ENCODE assay signal across 24 mouse cellular contexts in the genomic region with DNA sequence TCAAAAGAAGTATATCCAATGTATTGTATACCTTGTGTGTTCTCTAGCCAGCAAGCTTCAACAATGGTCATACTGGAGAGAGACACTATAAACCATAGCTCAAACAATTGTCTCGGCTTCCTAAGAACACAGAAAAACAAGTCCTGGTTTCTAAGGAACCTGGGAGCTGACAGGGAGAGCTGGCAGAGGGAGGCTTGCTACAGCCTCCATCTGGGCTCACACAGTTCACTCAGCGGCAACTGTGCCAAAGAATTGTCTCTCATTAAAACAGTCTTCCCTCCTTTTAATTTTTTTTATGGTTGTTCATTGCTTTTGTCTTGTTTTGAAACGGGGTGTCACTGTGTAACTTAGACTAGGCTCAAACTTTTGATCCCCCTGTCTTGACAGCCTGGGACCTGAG.
A peak's percentile ranks its signal among the peaks of the same experiment; 100 is the strongest.
DNase-seq lines count a peak whose midpoint lies in the region; ATAC-seq and TF ChIP-seq lines count a peak whose summit lies in the region.
"Had no signal": no experiment of that assay in that cellular context is flagged by ENCODE, and none has a peak within 500 bp of the region (broad histone marks: within the 10 kb centered on the region; RNA-seq: fewer than 3 reads in every experiment).

No protein-coding gene starts in this region.

- no peak for ATAC-seq in forebrain, embryonic 12.5 days (ENCODE audit: low FRiP score)
- ATAC-seq in limb, embryonic 11.5 days (ENCODE audit: insufficient number of reproducible peaks, low FRiP score, low TSS enrichment, low read depth) = no peak
- peak; percentile 88 for ATAC-seq in forebrain, postnatal 0 days
- ATAC-seq: activated CD4-positive, CD25-positive, alpha-beta regulatory T cell, adult 4 months; inflammation-experienced regulatory T-cells, adult 6 months had no signal

- no peak for DNase-seq in forebrain, embryonic 10.5 days (ENCODE audit: extremely low spot score, low spot score)
- DNase-seq in limb, embryonic 11.5 days (ENCODE audit: low spot score) = peak; percentile 19
- DNase-seq in limb, embryonic 10.5 days (ENCODE audit: low spot score) = no peak
- DNase-seq in brain, adult 2 months (ENCODE audit: low read depth, low spot score) = peak; percentile 41
- peak; percentile 63 for DNase-seq in forebrain, postnatal 0 days
- no peak for DNase-seq in adrenal gland, adult (ENCODE audit: inconsistent age in 2 of 2, low spot score in 1 of 2)
- DNase-seq: adrenal gland, postnatal 10 days; cerebellum, adult 11 months; cerebellum, postnatal 25 days; gastrocnemius, postnatal 25 days; heart, adult 18-20 months; kidney, adult 18-20 months; liver, embryonic 13.5 days; lung, adult 2 months; lung, postnatal 14 days; right cerebral cortex, postnatal 25 days; thymus, postnatal 14 days had no signal

- no peak overlapping the region for H3K9ac ChIP-seq in forebrain, embryonic 12.5 days
- no peak overlapping the region for H3K9ac ChIP-seq in limb, embryonic 11.5 days (ENCODE audit: low read length)
- no peak overlapping the region for H3K9ac ChIP-seq in forebrain, postnatal 0 days
- H3K9ac ChIP-seq: heart, embryonic 13.5 days; hindbrain, embryonic 12.5 days; liver, embryonic 13.5 days had no signal

- H3K27me3 ChIP-seq in forebrain, embryonic 12.5 days = no peaks in the 10 kb centered on the region
- no peaks in the 10 kb centered on the region for H3K27me3 ChIP-seq in forebrain, embryonic 10.5 days (ENCODE audit: poor library complexity, severe bottlenecking)
- H3K27me3 ChIP-seq in limb, embryonic 11.5 days (ENCODE audit: control insufficient read depth, insufficient read depth, low read length) = no peaks in the 10 kb centered on the region
- no peaks in the 10 kb centered on the region for H3K27me3 ChIP-seq in limb, embryonic 10.5 days (ENCODE audit: low read depth, poor library complexity, severe bottlenecking)
- H3K27me3 ChIP-seq in forebrain, postnatal 0 days (ENCODE audit: insufficient read depth, low read length) = no peaks in the 10 kb centered on the region
- H3K27me3 ChIP-seq: heart, embryonic 13.5 days; hindbrain, embryonic 12.5 days; liver, embryonic 13.5 days had no signal

- H3K27ac ChIP-seq in forebrain, embryonic 12.5 days = 0 out of 2 replicates have a peak overlapping the region, but pooled peaks have one; percentile 6
- no peak overlapping the region for H3K27ac ChIP-seq in forebrain, embryonic 10.5 days
- H3K27ac ChIP-seq in limb, embryonic 11.5 days (replicated peaks; ENCODE audit: low read depth, low read length) = no peak overlapping the region
- H3K27ac ChIP-seq in limb, embryonic 10.5 days = no peak overlapping the region
- no peak overlapping the region for H3K27ac ChIP-seq in forebrain, postnatal 0 days (ENCODE audit: low read depth, low read length)
- H3K27ac ChIP-seq: heart, embryonic 13.5 days; hindbrain, embryonic 12.5 days; kidney, postnatal 0 days; liver, embryonic 13.5 days had no signal

- H3K4me3 ChIP-seq in forebrain, embryonic 12.5 days (replicated peaks) = no peak overlapping the region
- no peak overlapping the region for H3K4me3 ChIP-seq in forebrain, embryonic 10.5 days
- H3K4me3 ChIP-seq in limb, embryonic 11.5 days (ENCODE audit: low read depth, low read length) = no peak overlapping the region
- no peak overlapping the region for H3K4me3 ChIP-seq in limb, embryonic 10.5 days
- H3K4me3 ChIP-seq in forebrain, postnatal 0 days (ENCODE audit: low read depth, low read length) = no peak overlapping the region
- H3K4me3 ChIP-seq: heart, embryonic 13.5 days; hindbrain, embryonic 12.5 days; liver, embryonic 13.5 days had no signal

- H3K4me1 ChIP-seq in forebrain, embryonic 12.5 days = no peaks in the 10 kb centered on the region
- no peaks in the 10 kb centered on the region for H3K4me1 ChIP-seq in forebrain, embryonic 10.5 days
- no peaks in the 10 kb centered on the region for H3K4me1 ChIP-seq in limb, embryonic 11.5 days (ENCODE audit: control insufficient read depth, insufficient read depth, low read length)
- H3K4me1 ChIP-seq in limb, embryonic 10.5 days = 0 out of 2 replicates have a peak, but pooled peaks cover 3% of the 10 kb centered on the region
- H3K4me1 ChIP-seq in forebrain, postnatal 0 days (ENCODE audit: insufficient read depth) = no peaks in the 10 kb centered on the region
- H3K4me1 ChIP-seq: hindbrain, embryonic 12.5 days; liver, embryonic 13.5 days had no signal

- no peaks in the 10 kb centered on the region for H3K9me3 ChIP-seq in forebrain, embryonic 12.5 days
- no peaks in the 10 kb centered on the region for H3K9me3 ChIP-seq in forebrain, embryonic 10.5 days
- no peaks in the 10 kb centered on the region for H3K9me3 ChIP-seq in limb, embryonic 11.5 days (ENCODE audit: control insufficient read depth, low read length)
- H3K9me3 ChIP-seq in limb, embryonic 10.5 days (replicated peaks) = no peaks in the 10 kb centered on the region
- H3K9me3 ChIP-seq in forebrain, postnatal 0 days (ENCODE audit: low read length) = no peaks in the 10 kb centered on the region
- H3K9me3 ChIP-seq: heart, embryonic 13.5 days; hindbrain, embryonic 12.5 days; liver, embryonic 13.5 days had no signal

- no peak overlapping the region for H3K4me2 ChIP-seq in forebrain, embryonic 12.5 days
- no peak overlapping the region for H3K4me2 ChIP-seq in limb, embryonic 11.5 days (ENCODE audit: low read depth, severe bottlenecking)
- H3K4me2 ChIP-seq in forebrain, postnatal 0 days (ENCODE audit: low read depth) = no peak overlapping the region
- H3K4me2 ChIP-seq: heart, embryonic 13.5 days; hindbrain, embryonic 12.5 days; liver, embryonic 13.5 days; midbrain, embryonic 11.5 days had no signal

- no peak for TF ChIP-seq CTCF in forebrain, postnatal 0 days (IDR thresholded peaks at IDR 0.05; ENCODE audit: low read depth)

- 43% methylated on average over 3 of the region's 3 CpGs for WGBS in forebrain, embryonic 12.5 days
- WGBS in forebrain, embryonic 10.5 days = 76% methylated on average over 3 of the region's 3 CpGs
- WGBS in limb, embryonic 11.5 days = 51% methylated on average over 3 of the region's 3 CpGs
- 66% methylated on average over 3 of the region's 3 CpGs for WGBS in limb, embryonic 10.5 days
- 23% methylated on average over 3 of the region's 3 CpGs for WGBS in forebrain, postnatal 0 days

- H3K36me3 ChIP-seq in forebrain, embryonic 12.5 days (replicated peaks) = peaks cover 9% of the 10 kb centered on the region
- H3K36me3 ChIP-seq in forebrain, embryonic 10.5 days (replicated peaks) = peaks cover 26% of the 10 kb centered on the region
- peaks cover 5% of the 10 kb centered on the region; the same call in 1 of the 2 replicates for H3K36me3 ChIP-seq in limb, embryonic 11.5 days (ENCODE audit: control insufficient read depth, insufficient read depth, low read length)
- peaks cover 35% of the 10 kb centered on the region for H3K36me3 ChIP-seq in limb, embryonic 10.5 days
- H3K36me3 ChIP-seq in forebrain, postnatal 0 days (ENCODE audit: insufficient read depth) = peaks cover 9% of the 10 kb centered on the region; the same call in 1 of the 2 replicates

Comparison
In these comparisons a context has a peak if more than half of its experiments do, and no peak if none do; other contexts are left out.
1. DNase-seq: peak in limb, embryonic 11.5 days (single experiment), brain, adult 2 months (single experiment) and forebrain, postnatal 0 days (single experiment); none in forebrain, embryonic 10.5 days (single experiment), limb, embryonic 10.5 days (single experiment) and adrenal gland, adult (0 of 2).